Mouse (Mus musculus) hindbrain, embryonic 13.5 days (tissue): ENCODE results near the gene Lyz1. TPM values are rescaled to one million over a fixed set of nuclear protein-coding genes. Genes with fewer than 3 reads are reported as not detected.
"Not testable (repeated sequence)": the region's sequence is repeated elsewhere in the genome, so short reads cannot be mapped to it uniquely, and the experiment has no call there.

Source experiments
- ATAC-seq: fragments of 200-750 bp; cut with Nextera tagmentation; 2 replicates; pipeline ENCODE4 v1.8.0; 2017; ENCODE audit warnings: moderate TSS enrichment; ENCODE audit not compliant: low FRiP score
- H3K27ac ChIP-seq: fragments of 300-500 bp; sonication (generic); 2 replicates; pipeline ENCODE4 v1.5.1; 2015; ENCODE audit warnings: inconsistent platforms, mild to moderate bottlenecking, moderate library complexity
- H3K27me3 ChIP-seq: fragments of 300-500 bp; sonication (generic); 2 replicates; pipeline ENCODE4 v1.6.1; 2015; ENCODE audit warnings: mild to moderate bottlenecking, inconsistent platforms
- H3K36me3 ChIP-seq: fragments of 300-500 bp; sonication (generic); 2 replicates; pipeline ENCODE4 v1.6.1; 2015; ENCODE audit warnings: mild to moderate bottlenecking, inconsistent platforms
- H3K4me1 ChIP-seq: fragments of 300-500 bp; sonication (generic); replicated peaks from 2 replicates; pipeline ENCODE4 v1.6.1; 2015; ENCODE audit warnings: inconsistent platforms
- H3K4me2 ChIP-seq: fragments of 300-500 bp; sonication (generic); 2 replicates; pipeline ENCODE4 v1.6.1; 2015; ENCODE audit warnings: inconsistent platforms, mild to moderate bottlenecking, moderate library complexity
- H3K4me3 ChIP-seq: fragments of 300-500 bp; sonication (generic); 2 replicates; pipeline ENCODE4 v1.5.1; 2015; ENCODE audit warnings: mild to moderate bottlenecking, inconsistent platforms
- H3K9ac ChIP-seq: fragments of 300-500 bp; sonication (generic); 2 replicates; pipeline ENCODE4 v1.6.1; 2015; ENCODE audit warnings: mild to moderate bottlenecking, inconsistent platforms
- H3K9me3 ChIP-seq: fragments of 300-500 bp; sonication (generic); 2 replicates; pipeline ENCODE4 v1.6.1; 2016; ENCODE audit warnings: inconsistent platforms
- WGBS: fragments of 180-500 bp; shearing (Covaris S2); methylation state at CpG from one replicate; pipeline ENCODE4 v1.1.7; 2015; 5-methylcytosine and 5-hydroxymethylcytosine counted together
- polyA plus RNA-seq: library from polyadenylated mRNA; unstranded; fragments of >200 nt; fragmentation: Nextera tagmentation; extraction: Ambion mirVana; gene quantifications from 2 replicates; pipeline ENCODE4 v1.2.1, GENCODE M21; 2015

Lyz1 gene
- polyA plus RNA-seq, 1 experiment from 2014 or later = not detected

DNA sequence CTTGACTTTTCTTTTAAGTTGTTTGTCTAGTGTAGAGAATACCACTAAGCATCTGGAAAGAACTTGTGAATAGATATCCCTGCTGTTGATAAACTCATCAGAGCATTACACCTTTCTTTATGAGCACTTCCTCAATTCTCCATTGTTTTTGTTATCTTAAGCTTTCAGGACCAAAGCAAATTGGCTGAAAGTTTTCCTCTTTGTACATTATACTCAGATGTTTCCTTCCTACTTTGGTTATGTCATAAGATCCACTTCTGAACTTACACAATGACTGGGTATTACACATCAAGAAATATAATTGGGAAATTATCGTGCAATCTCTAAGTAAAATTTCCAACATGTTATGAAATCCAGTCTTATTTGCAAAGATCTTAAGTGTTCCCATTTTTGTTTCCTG is 9.0 kb upstream of the Lyz1 start:
- Histone ChIP-seq H3K27ac (no peak overlapping the region), H3K4me2 (no peak overlapping the region), H3K9me3 (no peaks in the 10 kb centered on the region), H3K27me3 (no peaks in the 10 kb centered on the region), H3K4me3 (no peak overlapping the region), H3K36me3 (no peaks in the 10 kb centered on the region), H3K4me1 (no peaks in the 10 kb centered on the region), H3K9ac (no peak overlapping the region)
- 96% methylated on average over 1 of the region's 1 CpGs for WGBS
- ATAC-seq = no peak

GRCm38 (mm10) chr10:117299901-117300520 is 7.3 kb upstream of the Lyz1 start:
- no peak overlapping the region for H3K4me2 ChIP-seq
- no peaks in the 10 kb centered on the region for H3K4me1 ChIP-seq
- no peak overlapping the region for H3K9ac ChIP-seq
- H3K27ac ChIP-seq = no peak overlapping the region
- no peaks in the 10 kb centered on the region for H3K27me3 ChIP-seq
- H3K36me3 ChIP-seq = no peaks in the 10 kb centered on the region
- no peaks in the 10 kb centered on the region for H3K9me3 ChIP-seq
- 87% methylated on average over 5 of the region's 5 CpGs for WGBS
- H3K4me3 ChIP-seq = no peak overlapping the region
- no peak for ATAC-seq

GRCm38 (mm10) chr10:117299106-117299505 is 6.4 kb upstream of the Lyz1 start:
- no peak overlapping the region for H3K9ac ChIP-seq
- no peaks in the 10 kb centered on the region for H3K9me3 ChIP-seq
- no peaks in the 10 kb centered on the region for H3K4me1 ChIP-seq
- 88% methylated on average over 4 of the region's 4 CpGs for WGBS
- no peak overlapping the region for H3K4me3 ChIP-seq
- H3K36me3 ChIP-seq = no peaks in the 10 kb centered on the region
- no peak overlapping the region for H3K27ac ChIP-seq
- H3K27me3 ChIP-seq = no peaks in the 10 kb centered on the region
- no peak overlapping the region for H3K4me2 ChIP-seq
- ATAC-seq = no peak

- H3K4me3 ChIP-seq = no peak overlapping the region
- 91% methylated on average over 6 of the region's 6 CpGs for WGBS
- no peak for ATAC-seq
- no peak overlapping the region for H3K27ac ChIP-seq
- no peaks in the 10 kb centered on the region for H3K36me3 ChIP-seq
- no peaks in the 10 kb centered on the region for H3K9me3 ChIP-seq
- no peak overlapping the region for H3K4me2 ChIP-seq
- H3K4me1 ChIP-seq = no peaks in the 10 kb centered on the region
- H3K27me3 ChIP-seq = no peaks in the 10 kb centered on the region
- H3K9ac ChIP-seq = no peak overlapping the region
These were observed 5.7 kb upstream of the Lyz1 start for GRCm38 (mm10) chr10:117298336-117298735.

DNA sequence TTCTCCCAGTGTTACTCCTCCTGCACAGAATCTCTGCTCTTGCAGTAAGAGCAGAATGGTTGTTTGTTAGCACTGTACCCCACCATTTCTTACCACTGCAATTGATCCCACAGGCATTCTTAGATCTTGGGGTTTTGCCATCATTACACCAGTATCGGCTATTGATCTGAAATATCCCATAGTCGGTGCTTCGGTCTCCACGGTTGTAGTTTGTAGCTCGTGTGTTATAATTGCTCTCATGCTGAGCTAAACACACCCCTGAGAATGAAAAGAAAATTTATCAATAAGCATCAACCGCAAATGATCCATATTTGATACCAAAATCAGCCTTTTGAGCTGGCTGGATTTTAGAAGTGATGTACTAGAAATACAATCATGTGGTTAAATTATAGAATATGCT is 1.7 kb downstream of the Lyz1 start:
- H3K9me3 ChIP-seq, H3K9ac ChIP-seq, H3K4me2 ChIP-seq, H3K4me3 ChIP-seq, H3K4me1 ChIP-seq, H3K36me3 ChIP-seq, H3K27ac ChIP-seq, H3K27me3 ChIP-seq, ATAC-seq: not testable (repeated sequence)
- 87% methylated on average over 6 of the region's 6 CpGs for WGBS

DNA sequence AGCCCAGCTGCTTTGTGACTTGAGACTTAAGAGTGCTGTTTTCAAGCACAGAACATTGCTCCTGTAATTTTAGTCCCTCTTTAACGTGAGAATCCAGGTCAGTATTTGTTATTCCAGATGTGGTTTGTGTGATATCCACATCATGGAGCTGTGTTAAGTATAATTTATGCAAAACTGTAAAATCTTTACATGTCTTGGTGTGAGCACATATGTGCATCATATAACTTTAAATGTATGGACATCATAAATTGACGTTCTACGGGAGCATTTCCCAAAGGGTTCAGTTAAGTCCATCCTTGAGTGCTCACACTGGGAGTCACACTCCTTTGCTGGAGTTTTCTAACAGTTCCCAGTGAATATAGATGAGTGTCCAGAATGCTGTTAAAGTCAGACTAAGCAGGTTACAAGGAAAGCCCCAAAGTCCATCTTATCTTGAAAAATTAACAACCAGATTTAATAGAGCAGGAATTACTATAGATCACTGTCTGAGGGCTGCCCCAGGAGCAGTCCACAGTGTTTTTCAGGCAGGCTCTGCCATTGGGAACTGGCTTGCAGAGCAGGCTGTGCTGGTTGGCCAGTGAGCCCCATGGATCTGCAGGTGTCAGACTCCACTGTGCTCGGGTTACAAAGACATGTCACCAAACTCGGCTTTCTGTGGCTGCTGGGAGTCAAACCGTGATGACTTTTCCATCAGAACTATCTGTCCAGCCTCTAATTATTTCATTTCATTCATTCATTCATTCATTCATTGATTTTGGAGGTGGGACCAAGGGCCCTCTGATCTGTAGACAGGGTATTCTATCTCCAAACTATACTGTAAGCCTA is 2.4 kb downstream of the Lyz1 start:
- H3K9me3 ChIP-seq = no peaks in the 10 kb centered on the region
- H3K4me2 ChIP-seq = no peak overlapping the region
- no peak for ATAC-seq
- 63% methylated on average over 6 of the region's 6 CpGs for WGBS
- H3K9ac ChIP-seq = no peak overlapping the region
- no peak overlapping the region for H3K27ac ChIP-seq
- no peaks in the 10 kb centered on the region for H3K36me3 ChIP-seq
- no peak overlapping the region for H3K4me3 ChIP-seq
- no peaks in the 10 kb centered on the region for H3K4me1 ChIP-seq
- no peaks in the 10 kb centered on the region for H3K27me3 ChIP-seq

DNA sequence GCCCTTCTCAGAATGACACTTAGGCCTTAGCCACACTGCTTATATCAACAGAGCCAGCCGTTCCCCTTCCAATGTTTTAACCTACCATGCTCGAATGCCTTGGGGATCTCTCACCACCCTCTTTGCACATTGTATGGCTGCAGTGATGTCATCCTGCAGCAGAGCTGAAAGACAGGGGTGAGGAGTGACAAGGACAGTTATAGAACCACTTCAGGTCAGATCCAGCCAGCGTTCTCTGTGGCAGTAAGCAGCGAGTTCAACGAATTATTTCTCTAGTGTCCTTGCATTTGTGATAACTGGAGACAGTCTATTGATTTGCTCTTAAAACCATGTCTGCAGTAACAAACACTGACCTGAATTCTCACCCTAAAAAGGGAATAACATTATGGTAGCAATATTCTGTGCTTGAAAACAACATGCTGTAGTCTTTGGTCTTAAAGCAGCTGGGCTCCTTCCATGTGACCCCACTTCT is 3.6 kb downstream of the Lyz1 start:
- not testable (repeated sequence) for H3K36me3 ChIP-seq, H3K27ac ChIP-seq, H3K9me3 ChIP-seq, H3K4me1 ChIP-seq, H3K27me3 ChIP-seq, H3K4me3 ChIP-seq, ATAC-seq, H3K4me2 ChIP-seq, H3K9ac ChIP-seq
- 85% methylated on average over 5 of the region's 5 CpGs for WGBS

DNA sequence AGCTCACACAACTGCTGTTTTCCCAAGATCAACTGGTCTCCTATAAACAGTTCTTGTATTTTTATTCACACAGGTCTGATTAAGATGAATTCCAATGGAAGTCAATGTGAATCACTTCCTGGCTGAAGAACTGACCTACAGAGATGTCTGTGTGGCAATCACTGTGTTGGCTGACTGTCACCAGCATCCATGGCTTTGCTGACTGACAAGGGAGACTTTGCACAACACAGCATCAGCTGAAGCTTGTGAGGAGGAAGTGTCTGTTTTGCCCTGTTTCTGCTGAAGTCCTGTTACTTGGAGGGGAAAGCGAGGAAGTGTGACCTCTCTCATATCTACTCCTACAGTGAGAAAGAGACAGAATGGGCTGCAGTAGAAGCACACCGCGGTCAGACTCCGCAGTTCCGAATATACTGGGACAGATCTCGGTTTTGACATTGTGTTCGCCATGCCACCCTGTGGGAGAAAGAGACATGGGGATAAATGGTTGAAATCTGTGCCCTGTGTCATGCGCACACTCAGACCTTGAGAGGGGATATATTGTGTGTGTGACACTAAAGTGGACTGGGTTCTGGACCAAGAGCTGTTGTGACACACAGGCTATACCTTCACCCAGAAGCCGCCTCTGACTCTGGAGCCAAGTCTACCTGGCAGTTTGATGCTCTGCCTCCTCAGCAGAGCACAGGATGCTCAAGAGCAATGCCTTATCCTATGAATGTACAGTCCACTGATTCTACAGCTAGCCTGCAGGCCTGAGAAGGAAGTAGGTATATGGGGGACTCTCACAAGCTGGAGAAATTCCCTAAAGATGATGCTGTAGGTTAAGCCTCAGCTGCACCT is 4.3 kb downstream of the Lyz1 start:
- no peaks in the 10 kb centered on the region for H3K27me3 ChIP-seq
- H3K36me3 ChIP-seq = no peaks in the 10 kb centered on the region
- no peaks in the 10 kb centered on the region for H3K9me3 ChIP-seq
- 92% methylated on average over 9 of the region's 9 CpGs for WGBS
- H3K4me1 ChIP-seq = no peaks in the 10 kb centered on the region
- no peak overlapping the region for H3K4me2 ChIP-seq
- H3K4me3 ChIP-seq = no peak overlapping the region
- ATAC-seq = no peak
- no peak overlapping the region for H3K27ac ChIP-seq
- H3K9ac ChIP-seq = no peak overlapping the region

DNA sequence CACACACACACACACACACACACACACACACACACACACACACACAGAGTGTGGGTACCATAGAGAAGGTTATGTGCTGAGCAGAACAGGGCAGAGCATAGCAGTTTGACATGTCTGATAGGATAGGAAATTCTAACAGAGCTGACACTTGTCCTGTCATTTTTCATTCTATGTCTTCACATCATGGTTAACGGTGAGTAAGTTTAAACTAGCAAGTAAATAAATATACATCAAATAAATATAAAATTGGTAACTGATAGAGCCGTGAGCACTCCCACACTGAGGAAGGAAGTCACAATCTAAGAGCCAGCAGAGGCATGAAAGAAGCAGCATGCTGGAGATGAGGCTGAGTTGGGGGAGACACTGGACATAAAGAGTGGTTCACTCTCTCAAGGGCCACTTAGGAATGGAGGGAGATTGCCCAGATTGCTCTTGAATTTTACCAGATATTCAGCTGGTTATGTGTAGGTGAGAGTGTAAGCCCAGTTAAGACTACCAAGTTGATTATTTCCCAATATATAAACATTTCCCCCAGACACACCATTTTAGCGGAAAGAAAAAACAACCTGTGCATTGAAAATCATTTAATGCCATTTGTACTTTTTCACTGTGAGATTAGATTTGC is 5.3 kb downstream of the Lyz1 start:
- no peaks in the 10 kb centered on the region for H3K9me3 ChIP-seq
- no peaks in the 10 kb centered on the region for H3K36me3 ChIP-seq
- H3K27ac ChIP-seq = no peak overlapping the region
- H3K27me3 ChIP-seq = no peaks in the 10 kb centered on the region
- no peak overlapping the region for H3K4me3 ChIP-seq
- no peaks in the 10 kb centered on the region for H3K4me1 ChIP-seq
- no peak overlapping the region for H3K9ac ChIP-seq
- ATAC-seq = no peak
- no peak overlapping the region for H3K4me2 ChIP-seq
- 85% methylated on average over 3 of the region's 3 CpGs for WGBS

- no peak for ATAC-seq
- Histone ChIP-seq H3K4me2 (no peak overlapping the region), H3K4me3 (no peak overlapping the region), H3K9ac (no peak overlapping the region), H3K36me3 (no peaks in the 10 kb centered on the region), H3K9me3 (no peaks in the 10 kb centered on the region), H3K27ac (no peak overlapping the region), H3K4me1 (no peaks in the 10 kb centered on the region), H3K27me3 (no peaks in the 10 kb centered on the region)
- 94% methylated on average over 6 of the region's 6 CpGs for WGBS
These were observed 6.2 kb downstream of the Lyz1 start for GRCm38 (mm10) chr10:117286366-117286970.

DNA sequence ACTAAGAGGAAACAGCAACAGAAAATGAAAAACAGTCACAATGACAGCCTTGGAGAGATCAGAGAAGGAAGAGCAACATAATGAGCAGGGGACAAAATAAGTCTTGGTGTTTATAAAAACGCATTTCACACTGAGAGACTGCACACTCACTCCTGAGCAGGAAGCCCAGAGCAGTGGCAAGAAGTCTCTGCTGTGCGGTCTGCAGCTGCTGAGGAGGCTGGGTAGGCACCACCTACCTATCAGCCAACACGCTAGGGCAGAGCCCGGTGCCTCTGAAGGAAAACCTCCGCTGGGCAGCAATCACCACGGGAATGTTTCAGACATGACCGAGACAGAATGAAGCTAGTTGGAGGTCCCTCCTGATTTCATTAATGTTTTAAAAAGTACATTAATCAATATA is 7.1 kb downstream of the Lyz1 start:
- H3K27me3 ChIP-seq, H3K36me3 ChIP-seq, H3K4me1 ChIP-seq, H3K9ac ChIP-seq, H3K27ac ChIP-seq, H3K4me2 ChIP-seq, H3K9me3 ChIP-seq, H3K4me3 ChIP-seq, ATAC-seq: not testable (repeated sequence)
- WGBS = 89% methylated on average over 3 of the region's 7 CpGs
